Mouse (Mus musculus) hindbrain, postnatal 0 days (tissue): ENCODE data around the gene Akr1a1. TPM values are rescaled to one million over a fixed set of nuclear protein-coding genes. Genes with fewer than 3 reads are reported as not detected.

ENCODE experiments used
- ATAC-seq: fragments of 200-750 bp; cut with Nextera tagmentation; 2 replicates; pipeline ENCODE4 v1.8.0; 2017; ENCODE audit warnings: mild to moderate bottlenecking, moderate TSS enrichment, moderate library complexity
- DNase-seq: peaks from one replicate; pipeline ENCODE4 v3.0.0-alpha.2; 2015; ENCODE audit warnings: low spot score
- H3K27ac ChIP-seq: fragments of 300-500 bp; sonication (generic); 2 replicates; pipeline ENCODE4 v1.5.1; 2014; ENCODE audit warnings: mild to moderate bottlenecking
- H3K27me3 ChIP-seq: fragments of 300-500 bp; sonication (generic); 2 replicates; pipeline ENCODE4 v1.6.1; 2014; ENCODE audit warnings: low read length, mixed read lengths; ENCODE audit not compliant: insufficient read depth
- H3K36me3 ChIP-seq: fragments of 300-500 bp; sonication (generic); 2 replicates; pipeline ENCODE4 v1.6.1; 2014; ENCODE audit warnings: low read length, mixed read lengths; ENCODE audit not compliant: insufficient read depth
- H3K4me1 ChIP-seq: fragments of 300-500 bp; sonication (generic); 2 replicates; pipeline ENCODE4 v1.6.1; 2014; ENCODE audit warnings: antibody characterized with exemption, low read length, mixed read lengths; ENCODE audit not compliant: insufficient read depth
- H3K4me2 ChIP-seq: fragments of 300-500 bp; sonication (generic); 2 replicates; pipeline ENCODE4 v1.6.1; 2014; ENCODE audit warnings: low read depth, mild to moderate bottlenecking, low read length, moderate library complexity, mixed read lengths
- H3K4me3 ChIP-seq: fragments of 300-500 bp; sonication (generic); 2 replicates; pipeline ENCODE4 v1.5.1; 2014; ENCODE audit warnings: low read length
- H3K9ac ChIP-seq: fragments of 300-500 bp; sonication (generic); replicated peaks from 2 replicates; pipeline ENCODE4 v1.6.1; 2014; ENCODE audit warnings: mild to moderate bottlenecking, low read length, moderate library complexity, mixed read lengths
- H3K9me3 ChIP-seq: fragments of 300-500 bp; sonication (generic); 2 replicates; pipeline ENCODE4 v1.6.1; 2016; ENCODE audit warnings: low read length, mixed read lengths
- CTCF ChIP-seq: IDR thresholded peaks from 2 replicates; pipeline ENCODE4 v1.5.1; 2016; ENCODE audit warnings: antibody characterized with exemption, control low read depth, low read depth
- WGBS: fragments of 180-500 bp; shearing (Covaris S2); extraction: QIAGEN DNeasy Blood & Tissue Kit; methylation state at CpG from one replicate; pipeline ENCODE4 v1.1.7; 2014; 5-methylcytosine and 5-hydroxymethylcytosine counted together
- polyA plus RNA-seq: library from polyadenylated mRNA; unstranded; fragments of >200 nt; fragmentation: Nextera tagmentation; extraction: Ambion mirVana; gene quantifications from 2 replicates; pipeline ENCODE4 v1.2.1, GENCODE M21; 2015
- total RNA-seq: library from RNA; depleted of rRNA; stranded (reverse); fragments of >200 nt; gene quantifications from 2 replicates; pipeline ENCODE4 v1.2.3, GENCODE M21; 2014; rRNA removed

Akr1a1 gene
- total RNA-seq = 523 and 571 TPM in 2 replicates
- 752 and 790 TPM in 2 replicates for polyA plus RNA-seq

DNA sequence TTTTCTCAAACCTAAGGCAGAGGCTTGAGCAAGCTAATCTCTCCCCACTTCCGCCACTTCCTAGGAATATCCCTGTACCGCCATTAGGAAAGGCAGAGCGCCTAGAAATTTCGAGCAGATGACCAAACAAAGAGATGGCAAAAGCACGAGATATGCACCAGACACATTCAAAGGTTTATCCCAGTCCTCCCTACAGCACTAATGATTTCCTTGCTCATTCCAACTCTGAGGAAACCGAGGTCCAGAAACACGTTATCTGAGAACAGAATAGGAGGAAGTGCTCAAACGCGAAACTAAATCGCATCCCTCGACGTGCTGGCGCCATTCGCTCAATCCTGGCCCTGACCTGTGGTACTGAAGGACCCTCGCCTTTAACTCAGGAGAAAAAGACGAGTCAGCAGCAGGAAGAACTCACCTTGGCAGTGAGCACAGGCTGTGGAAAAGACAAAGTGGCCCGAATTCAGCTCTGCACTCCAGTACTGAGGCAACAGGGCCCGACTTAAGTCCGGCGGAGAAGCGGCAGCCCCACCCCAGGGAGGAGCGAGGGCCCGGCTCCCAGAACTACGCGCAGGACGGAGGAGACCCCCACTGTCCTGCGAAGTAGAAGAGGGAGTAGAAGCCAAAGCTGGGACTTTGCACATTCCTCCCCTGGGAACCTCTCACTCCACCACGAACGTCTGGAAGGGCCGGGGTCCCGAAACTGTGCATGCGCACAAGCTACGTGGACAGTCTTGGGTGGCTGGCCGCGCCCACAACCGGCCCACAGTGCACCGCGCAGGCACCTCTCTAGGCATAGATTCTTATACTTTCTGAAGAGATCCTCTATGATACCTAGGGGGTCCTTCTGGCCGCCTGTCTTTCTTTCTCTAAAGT is at the start of gene Akr1a1:
Akr1a1 (minus strand) TSS at position 757 of the 873 bp plus-strand sequence.
- Histone ChIP-seq H3K4me3 (peak within 1 kb of the TSS; percentile 86), H3K27me3 (no peaks in the 10 kb centered on the region), H3K9ac (peak within 1 kb of the TSS; percentile 92), H3K4me2 (peak within 1 kb of the TSS; percentile 72), H3K27ac (peak within 1 kb of the TSS; percentile 91), H3K9me3 (no peaks in the 10 kb centered on the region), H3K36me3 (peaks cover 4% of the 10 kb centered on the region; the same call in 1 of the 2 replicates), H3K4me1 (peaks cover 5% of the 10 kb centered on the region; the same call in 1 of the 2 replicates)
- WGBS = under 1% methylated on average over 39 of the region's 39 CpGs
- peak; percentile 96 for DNase-seq
- ATAC-seq = peak; percentile 99
- TF ChIP-seq CTCF = no peak

DNA sequence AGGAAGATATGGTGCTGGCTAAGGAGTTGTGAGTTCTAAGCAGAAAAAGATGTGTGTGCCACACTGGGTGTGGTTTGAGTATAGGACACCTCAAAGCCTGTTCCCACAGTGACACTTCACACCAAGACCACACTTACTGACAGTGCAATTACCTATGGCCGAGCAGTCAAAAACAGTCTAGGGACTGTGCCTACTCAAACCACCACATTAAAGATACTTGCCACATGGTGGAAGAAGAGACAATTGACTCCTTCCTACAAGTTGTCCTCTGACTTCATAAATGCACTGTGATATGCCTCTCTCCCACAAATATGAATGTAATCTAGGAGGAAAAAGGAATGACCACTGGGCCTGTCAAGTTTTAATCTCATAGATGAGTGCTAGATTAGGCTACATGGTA is 49.5 kb upstream of the Akr1a1 start:
- Histone ChIP-seq H3K27me3 (no peaks in the 10 kb centered on the region), H3K36me3 (peaks cover 18% of the 10 kb centered on the region; the same call in 1 of the 2 replicates), H3K27ac (no peak overlapping the region), H3K4me1 (no peaks in the 10 kb centered on the region), H3K9me3 (no peaks in the 10 kb centered on the region), H3K9ac (no peak overlapping the region), H3K4me3 (no peak overlapping the region), H3K4me2 (no peak overlapping the region)
- WGBS = 82% methylated on average over 1 of the region's 1 CpGs
- DNase-seq = no peak
- no peak for TF ChIP-seq CTCF
- ATAC-seq = no peak

DNA sequence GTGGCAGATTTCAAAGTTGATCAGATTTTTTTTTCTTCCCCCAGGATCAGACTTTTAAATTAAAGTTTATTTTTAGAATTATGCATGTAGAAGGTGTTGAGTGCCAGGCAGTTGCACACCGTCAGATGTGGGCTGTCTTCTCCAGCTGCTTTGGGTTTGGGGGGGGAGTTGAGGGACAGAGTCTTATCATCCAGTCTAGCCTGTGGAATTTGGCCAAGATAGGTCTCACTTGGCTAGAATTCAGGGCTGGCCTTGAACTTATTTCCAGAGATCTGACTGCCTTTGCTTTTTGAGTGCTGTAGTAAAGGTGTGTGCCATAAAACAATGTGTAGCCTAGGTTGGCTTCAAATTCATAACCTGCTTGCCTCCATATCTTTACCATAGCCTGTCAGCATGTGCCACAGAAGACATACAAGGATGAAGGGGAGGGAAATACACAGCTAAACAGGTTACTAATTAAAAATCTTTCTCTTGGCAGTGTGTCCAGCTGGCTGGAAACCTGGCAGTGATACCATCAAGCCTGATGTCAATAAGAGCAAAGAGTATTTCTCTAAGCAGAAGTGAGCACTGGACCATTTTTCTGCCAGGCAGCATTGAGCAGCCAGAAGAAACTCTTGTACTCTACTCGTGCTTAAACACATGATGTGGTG is 47.3 kb upstream of the Akr1a1 start:
- ATAC-seq = no peak
- Histone ChIP-seq H3K4me3 (no peak overlapping the region), H3K9me3 (no peaks in the 10 kb centered on the region), H3K9ac (no peak overlapping the region), H3K27ac (no peak overlapping the region), H3K27me3 (no peaks in the 10 kb centered on the region), H3K4me1 (no peaks in the 10 kb centered on the region), H3K36me3 (peaks cover 20% of the 10 kb centered on the region; the same call in 1 of the 2 replicates), H3K4me2 (no peak overlapping the region)
- 66% methylated on average over 2 of the region's 2 CpGs for WGBS
- no peak for DNase-seq
- no peak for TF ChIP-seq CTCF

DNA sequence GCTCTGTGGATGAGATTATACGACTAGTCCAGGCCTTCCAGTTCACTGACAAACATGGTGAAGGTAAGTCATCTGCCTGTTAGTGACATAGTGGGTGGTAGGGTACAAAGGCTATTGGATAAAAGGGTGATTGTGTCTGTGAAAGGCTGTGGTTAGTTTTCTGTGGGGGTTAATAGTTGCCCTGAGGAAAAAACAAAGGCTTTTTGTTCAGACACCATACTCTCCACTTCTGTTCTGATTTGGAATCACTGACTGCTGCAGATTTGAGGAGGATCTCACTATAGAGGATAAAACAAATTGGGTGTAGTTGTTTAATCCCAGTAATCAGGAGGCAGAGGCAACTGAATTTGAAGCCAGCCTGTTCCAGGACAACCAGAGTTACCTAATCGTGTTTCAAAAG is 42.3 kb upstream of the Akr1a1 start:
- no peak overlapping the region for H3K4me2 ChIP-seq
- no peak for DNase-seq
- no peak for ATAC-seq
- H3K27ac ChIP-seq = no peak overlapping the region
- TF ChIP-seq CTCF = no peak
- no peak overlapping the region for H3K9ac ChIP-seq
- no peaks in the 10 kb centered on the region for H3K27me3 ChIP-seq
- peaks cover 32% of the 10 kb centered on the region; the same call in 1 of the 2 replicates for H3K36me3 ChIP-seq
- no peaks in the 10 kb centered on the region for H3K9me3 ChIP-seq
- H3K4me1 ChIP-seq = no peaks in the 10 kb centered on the region
- WGBS = 75% methylated on average over 2 of the region's 2 CpGs
- no peak overlapping the region for H3K4me3 ChIP-seq

DNA sequence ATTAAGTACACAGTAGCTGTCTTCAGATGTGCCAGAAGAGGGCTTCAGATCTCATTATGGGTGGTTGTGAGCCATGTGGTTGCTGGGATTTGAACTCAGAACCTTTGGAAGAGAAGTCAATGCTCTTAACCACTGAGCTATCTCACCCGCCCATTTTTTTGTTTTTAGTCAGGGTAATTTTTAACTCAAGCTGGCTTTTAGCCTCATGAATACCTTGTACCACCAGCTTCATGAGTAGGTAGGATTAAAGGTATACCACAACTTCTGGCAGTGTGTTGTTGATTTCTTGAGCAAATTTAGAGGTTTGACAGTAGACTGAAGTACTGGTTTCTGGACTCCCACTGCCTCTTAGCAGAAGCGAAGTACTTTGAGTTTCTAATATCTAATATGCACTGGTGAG is 40.7 kb upstream of the Akr1a1 start:
- 95% methylated on average over 2 of the region's 2 CpGs for WGBS
- peaks cover 31% of the 10 kb centered on the region; the same call in 1 of the 2 replicates for H3K36me3 ChIP-seq
- H3K4me3 ChIP-seq = no peak overlapping the region
- no peak for TF ChIP-seq CTCF
- ATAC-seq (no peak), DNase-seq (no peak)
- H3K4me2 ChIP-seq = no peak overlapping the region
- H3K9ac ChIP-seq = no peak overlapping the region
- no peak overlapping the region for H3K27ac ChIP-seq
- H3K9me3 ChIP-seq = no peaks in the 10 kb centered on the region
- H3K4me1 ChIP-seq = no peaks in the 10 kb centered on the region
- H3K27me3 ChIP-seq = no peaks in the 10 kb centered on the region

DNA sequence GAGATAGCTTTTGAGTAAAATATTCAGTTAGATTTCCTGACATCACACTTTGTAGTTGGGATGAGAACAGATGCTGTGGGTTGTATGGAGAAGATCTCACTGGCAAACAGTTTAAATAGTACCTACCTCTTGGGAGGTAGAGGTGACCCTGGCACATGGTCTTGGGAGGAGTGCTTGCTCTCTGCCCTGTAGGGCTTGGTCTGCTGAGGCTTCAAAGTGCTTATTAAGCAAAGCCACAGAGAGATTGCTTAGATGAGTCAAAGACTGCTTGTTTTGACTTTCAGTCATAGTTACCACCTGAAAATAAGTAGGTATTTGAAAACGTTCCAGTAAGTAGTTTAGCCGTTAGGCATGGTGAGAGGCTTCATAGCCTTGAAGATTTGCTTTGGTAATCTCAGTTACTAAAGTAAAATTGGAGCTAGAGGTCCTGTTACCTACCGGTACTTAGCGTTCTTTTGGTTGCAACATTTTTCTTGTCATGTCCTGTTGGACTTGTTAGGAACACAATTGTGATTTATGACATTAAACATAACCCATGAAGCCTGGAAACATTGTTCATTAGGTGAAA is 37.9 kb upstream of the Akr1a1 start:
- ATAC-seq (no peak), DNase-seq (no peak)
- H3K27ac ChIP-seq = no peak overlapping the region
- H3K27me3 ChIP-seq = no peaks in the 10 kb centered on the region
- no peaks in the 10 kb centered on the region for H3K9me3 ChIP-seq
- H3K36me3 ChIP-seq = peaks cover 30% of the 10 kb centered on the region; the same call in 1 of the 2 replicates
- WGBS = 89% methylated on average over 4 of the region's 4 CpGs
- no peak for TF ChIP-seq CTCF
- 0 out of 2 replicates have a peak, but pooled peaks cover 3% of the 10 kb centered on the region for H3K4me1 ChIP-seq
- no peak overlapping the region for H3K4me3 ChIP-seq
- H3K9ac ChIP-seq = no peak overlapping the region
- H3K4me2 ChIP-seq = no peak overlapping the region
